Mouse (Mus musculus) adrenal gland, postnatal 14 days (tissue): Measurements from ENCODE around the gene Rpl29. TPM values are rescaled to one million over a fixed set of nuclear protein-coding genes. Genes with fewer than 3 reads are reported as not detected.

Experiments used
- DNase-seq: peaks from one replicate; pipeline ENCODE4 v3.0.0; 2021; ENCODE audit warnings: mixed read lengths
- total RNA-seq: library from RNA; stranded (reverse); gene quantifications from 2 replicates; pipeline ENCODE4 v1.2.3, GENCODE M21; 2021

Rpl29 gene
- total RNA-seq, 1 experiment from 2014 or later = 490 TPM

DNA sequence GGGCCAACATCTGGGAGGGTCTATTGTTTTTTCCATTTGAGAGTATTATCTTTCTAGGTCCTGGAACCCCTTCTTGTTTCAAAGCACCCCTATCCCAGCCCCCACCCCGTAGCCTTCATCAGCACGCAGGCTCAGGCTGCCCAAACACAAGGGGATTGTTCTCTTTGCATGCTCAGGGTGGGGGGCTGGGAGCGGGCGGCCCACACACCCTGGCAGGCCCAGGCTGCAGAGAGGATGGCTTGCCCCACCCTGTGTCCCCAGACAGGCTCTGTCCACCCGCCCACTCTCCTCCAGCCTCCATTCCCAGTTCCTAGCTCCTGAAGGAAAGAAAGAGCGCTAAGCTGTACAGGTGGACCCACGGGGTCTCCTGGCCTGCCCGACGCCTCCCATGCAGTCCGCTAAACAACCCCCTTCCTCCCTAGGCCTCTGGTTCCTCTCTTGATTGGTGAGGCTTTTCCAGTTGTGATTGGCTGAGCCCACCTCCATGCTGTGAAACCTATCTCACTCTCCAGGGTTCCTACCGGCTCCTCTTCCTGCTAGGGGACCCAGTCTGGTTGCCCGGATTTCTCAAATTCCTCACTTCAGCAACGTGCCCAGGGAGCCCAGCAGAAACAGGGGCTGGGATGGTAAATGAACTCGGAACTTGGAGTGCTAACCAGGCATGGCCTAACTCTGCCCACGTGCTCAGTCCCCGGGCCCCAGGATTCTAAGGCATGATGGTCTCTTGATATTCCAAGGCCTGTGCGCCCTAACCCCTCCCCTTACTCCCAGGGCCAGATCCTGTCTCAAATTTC, 25.8 kb downstream of the Rpl29 start:
- no peak for DNase-seq

GRCm38 (mm10) chr9:106456325-106457162, 27.3 kb downstream of the Rpl29 start:
- no peak for DNase-seq

- DNase-seq = no peak
Measured at GRCm38 (mm10) chr9:106457163-106457559, 27.9 kb downstream of the Rpl29 start.

GRCm38 (mm10) chr9:106457920-106458319, 28.7 kb downstream of the Rpl29 start:
- no peak for DNase-seq

DNA sequence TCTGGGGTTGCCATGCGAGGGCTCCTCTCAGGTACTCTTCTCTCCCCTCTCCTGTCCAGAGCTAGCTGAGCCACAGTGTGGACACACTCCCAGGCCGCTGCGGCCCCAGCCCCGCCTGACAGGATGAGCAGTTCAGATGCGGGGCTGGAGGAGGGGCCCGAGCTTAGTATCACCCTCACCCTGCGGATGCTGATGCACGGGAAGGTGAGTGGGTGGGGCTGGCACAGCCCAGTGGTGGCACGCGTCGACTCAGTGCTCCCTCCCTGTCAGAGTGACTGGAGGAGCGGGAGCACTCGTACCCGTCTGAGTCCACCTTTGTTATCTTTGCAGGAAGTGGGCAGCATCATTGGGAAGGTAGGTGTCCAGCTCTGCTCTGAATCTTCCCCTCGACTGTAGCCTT, 30.7 kb downstream of the Rpl29 start:
- no peak for DNase-seq

DNA sequence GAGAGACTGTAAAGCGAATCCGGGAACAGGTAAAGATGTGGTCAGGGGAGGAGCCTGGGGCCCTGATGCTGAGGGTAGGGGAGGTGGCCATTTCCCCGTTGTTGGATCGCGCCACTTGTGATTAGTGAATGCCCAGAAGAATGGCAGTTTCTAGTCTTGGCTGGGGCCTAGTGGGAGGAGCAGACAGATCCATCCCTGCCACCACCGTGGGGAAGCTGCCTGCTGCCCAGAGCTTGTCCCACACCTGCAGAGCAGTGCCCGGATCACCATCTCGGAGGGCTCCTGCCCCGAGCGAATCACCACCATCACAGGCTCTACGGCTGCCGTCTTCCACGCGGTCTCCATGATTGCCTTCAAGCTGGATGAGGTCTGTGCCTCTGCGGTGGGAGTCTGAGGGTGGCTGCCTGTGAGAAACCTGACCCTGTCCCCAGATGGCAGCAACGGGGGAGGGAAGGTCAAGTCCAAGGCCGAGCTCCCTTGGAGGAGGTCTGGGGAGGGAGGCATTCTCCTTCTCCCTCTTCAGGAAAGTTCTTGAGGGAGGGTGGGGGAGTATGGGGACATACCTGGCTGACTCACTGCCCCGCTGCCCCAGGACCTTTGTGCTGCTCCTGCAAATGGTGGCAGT, 31.3 kb downstream of the Rpl29 start:
- no peak for DNase-seq

GRCm38 (mm10) chr9:106461026-106461415, 31.8 kb downstream of the Rpl29 start:
- no peak for DNase-seq

DNA sequence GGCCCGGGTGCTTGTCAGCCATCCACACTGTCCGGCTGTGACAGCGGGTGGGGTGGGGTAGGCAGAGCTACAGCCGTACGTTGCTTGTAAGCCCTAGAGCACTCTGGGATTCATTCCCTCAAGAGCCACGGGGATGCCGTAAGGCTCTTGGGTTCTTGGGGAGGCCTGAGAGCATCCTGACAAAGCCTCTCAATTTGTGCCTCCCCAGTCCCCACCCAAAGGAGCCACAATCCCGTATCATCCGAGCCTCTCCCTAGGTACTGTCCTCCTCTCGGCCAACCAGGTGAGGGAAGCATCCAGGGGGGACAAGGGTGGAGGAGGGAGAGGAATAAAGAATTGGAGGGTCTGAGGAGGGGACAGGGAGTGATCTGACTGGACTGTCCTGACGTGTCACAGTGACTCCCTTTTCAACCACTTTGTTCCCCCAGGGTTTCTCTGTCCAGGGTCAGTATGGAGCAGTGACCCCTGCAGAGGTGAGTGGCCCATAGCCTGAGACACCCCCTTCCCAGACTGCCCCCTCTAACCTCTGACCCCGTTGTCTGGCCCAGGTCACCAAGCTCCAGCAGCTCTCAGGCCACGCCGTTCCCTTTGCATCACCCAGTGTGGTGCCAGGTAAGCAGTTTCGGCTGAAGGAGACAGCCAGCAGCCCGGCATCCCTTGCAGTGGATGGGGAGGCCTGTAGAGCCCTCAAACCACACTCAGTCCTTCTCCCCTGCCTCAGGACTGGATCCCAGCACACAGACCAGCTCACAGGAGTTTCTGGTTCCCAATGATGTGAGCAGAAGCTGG, 32.6 kb downstream of the Rpl29 start:
- DNase-seq = no peak

DNA sequence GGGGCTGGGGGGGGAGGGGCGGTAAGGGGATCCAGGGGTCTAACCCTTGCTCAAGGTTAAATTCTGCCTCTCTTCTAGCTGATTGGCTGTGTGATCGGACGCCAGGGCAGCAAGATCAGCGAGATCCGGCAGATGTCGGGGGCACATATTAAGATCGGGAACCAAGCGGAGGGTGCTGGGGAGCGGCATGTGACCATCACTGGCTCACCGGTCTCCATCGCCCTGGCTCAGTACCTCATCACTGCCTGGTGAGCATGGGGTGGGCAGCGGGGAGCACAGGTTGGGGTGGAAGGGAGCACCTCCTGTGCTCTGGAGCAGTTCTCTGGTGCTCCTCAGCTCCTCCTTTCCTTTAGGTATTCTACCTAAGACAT, 33.2 kb downstream of the Rpl29 start:
- no peak for DNase-seq

- DNase-seq = no peak
Measured at GRCm38 (mm10) chr9:106463122-106464063, 34.1 kb downstream of the Rpl29 start.

DNA sequence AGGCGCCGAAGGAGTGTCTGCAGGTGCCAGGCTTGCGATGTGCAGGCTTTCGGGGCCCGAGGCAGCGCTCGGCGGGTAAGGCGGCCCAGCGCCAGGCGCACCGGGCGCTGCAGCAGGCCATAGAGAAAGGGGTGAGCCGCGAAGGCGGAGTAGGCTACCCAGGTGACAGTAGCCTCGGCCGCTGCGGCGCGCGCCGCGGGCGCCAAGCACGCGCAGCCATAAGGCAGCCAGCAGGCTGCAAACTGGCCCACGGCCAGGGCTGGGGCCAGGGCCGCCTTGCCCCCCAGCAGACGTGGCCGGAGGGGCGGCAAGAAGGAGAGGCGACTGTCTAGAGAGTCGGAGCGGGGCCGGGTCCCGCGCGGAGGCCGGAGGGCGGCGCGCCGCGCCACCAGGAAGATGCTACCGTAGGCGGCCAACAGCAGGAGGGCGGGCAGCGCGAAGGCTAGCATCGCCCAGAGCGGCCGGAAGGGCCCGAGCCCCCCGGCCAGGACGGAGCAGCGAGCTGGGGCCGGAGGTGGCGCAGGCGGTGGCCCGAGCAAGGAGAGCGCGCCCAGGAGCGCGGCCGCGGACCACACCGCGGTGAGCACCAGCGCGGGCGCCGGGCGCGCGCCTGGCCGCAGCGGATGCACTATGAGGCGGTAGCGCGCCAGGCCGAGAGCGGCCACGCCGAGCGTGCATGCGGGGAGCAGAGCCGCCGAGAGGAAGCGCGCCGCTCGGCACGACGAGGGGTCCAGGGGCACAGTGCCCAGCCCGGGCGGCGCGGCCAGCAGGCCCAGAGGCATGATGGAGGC, 35.7 kb downstream of the Rpl29 start:
- DNase-seq = peak; percentile 78

- DNase-seq = peak; percentile 45
Measured at GRCm38 (mm10) chr9:106465571-106466200, 36.4 kb downstream of the Rpl29 start, which contains the start of gene Gpr62. Gene Gpr62, minus strand, starts transcription at chr9:106465938.

DNA sequence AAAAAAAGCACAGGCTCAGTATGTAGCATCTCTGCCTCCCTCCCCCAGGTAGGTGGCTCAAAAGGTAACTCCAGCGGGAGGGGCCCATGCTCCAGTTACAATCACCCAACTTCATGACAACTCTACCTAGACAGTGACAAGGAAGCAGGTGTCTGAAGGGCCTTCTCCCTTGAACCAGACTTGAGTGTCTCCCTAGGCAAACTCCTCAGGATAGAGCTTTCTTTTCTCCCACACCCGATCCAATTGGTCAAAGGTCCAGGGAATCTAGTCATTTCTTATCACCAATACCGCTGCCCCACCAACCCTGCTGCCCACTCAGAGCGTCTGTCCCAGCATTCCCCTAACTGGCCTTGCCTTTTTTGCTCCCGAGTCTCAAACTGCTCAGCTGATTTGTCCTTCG, 37.5 kb downstream of the Rpl29 start:
- DNase-seq = no peak

DNA sequence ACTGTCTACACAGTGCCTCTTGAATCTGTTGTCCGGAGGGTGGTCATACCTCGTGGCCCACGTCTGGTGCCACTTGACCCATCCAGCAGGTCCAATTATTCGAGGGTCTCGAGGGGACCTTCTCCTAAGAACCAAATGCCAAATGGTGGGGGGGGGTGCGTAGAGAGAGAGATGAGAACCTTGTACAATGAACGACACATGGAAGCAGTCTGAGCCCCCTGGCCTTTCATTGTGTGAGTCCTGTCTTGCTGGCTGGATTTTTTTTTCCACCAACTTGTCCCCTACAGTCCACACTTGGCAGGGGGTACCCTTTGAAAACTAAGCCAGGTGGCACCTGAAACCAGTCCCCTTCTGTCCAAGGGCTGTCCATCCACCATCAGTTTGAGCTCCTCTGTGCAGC, 38.5 kb downstream of the Rpl29 start:
- DNase-seq = no peak

DNA sequence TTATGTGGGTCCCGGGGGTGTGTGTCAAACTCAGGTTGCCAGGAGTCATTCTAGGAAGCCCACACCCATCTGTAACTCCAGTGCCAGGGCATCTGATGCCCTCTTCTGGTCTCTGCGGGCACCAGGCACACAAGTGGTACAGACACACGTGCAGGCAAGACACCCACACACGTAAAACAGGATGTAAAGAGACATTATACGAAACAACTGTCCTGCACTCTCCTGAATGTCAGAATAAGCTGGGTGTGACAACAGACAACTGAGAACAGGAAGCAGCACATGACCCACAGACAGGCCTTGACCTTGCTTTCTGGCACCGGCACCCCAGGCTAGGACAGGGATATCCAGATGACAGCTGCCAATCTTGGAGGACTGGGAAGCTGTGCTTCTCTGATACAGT, 40.1 kb downstream of the Rpl29 start:
- no peak for DNase-seq

DNA sequence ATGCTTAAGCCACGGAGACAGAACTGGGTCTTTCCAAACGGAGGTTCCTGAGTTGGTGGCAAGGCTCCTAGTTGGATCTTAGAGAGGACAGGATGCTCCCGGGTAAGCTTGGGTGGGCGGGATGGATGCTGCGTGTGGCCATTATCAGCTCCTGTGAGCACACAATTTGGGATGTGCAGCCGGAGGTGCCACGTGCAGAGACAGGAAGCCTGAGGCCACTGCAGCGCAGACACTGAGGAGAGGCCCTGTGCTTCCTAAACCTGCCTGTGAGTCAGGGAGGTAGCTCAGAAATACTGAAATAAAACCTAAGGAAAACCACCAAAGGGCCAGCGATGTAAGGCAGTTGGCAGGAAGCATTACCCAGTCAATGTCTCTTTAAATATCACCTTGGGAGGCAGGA, 40.5 kb downstream of the Rpl29 start:
- DNase-seq = peak; percentile 3

DNA sequence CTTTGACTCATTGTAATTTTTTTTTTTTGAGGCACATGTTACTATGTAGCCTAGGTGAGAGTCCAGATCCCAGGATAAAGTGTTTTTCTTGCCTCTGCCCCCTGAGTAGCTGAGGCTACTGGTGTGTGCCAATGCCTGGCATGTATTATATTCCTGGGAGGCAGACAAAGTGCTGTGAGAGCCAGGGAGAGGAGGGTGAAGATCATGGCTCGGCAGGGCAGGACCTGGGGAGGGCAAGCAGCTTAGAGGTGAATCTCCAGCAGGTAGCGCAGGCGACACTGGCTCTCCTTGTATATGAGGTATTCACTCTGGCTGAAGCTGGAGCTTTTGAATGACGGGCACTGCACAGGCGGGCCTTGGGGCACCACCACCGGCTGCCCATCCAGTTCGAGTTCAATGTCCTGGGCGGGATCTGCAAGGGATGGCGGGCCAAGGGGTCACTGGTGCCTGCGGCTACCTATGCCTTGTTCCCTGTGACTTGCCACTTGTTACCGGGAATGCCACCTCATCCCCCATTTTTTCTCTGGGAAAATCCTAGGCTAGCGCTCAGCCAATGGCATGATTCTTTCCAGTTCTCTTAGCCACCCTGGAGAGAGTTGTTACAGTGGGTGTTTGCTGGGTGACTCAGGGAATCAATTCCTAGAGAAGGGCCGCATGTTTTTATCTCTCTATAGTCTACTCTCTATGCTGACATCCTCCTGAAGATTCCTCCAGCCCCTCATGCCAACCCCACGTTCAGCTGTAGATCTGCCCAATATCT, 41.9 kb downstream of the Rpl29 start:
- peak; percentile 12 for DNase-seq

DNA sequence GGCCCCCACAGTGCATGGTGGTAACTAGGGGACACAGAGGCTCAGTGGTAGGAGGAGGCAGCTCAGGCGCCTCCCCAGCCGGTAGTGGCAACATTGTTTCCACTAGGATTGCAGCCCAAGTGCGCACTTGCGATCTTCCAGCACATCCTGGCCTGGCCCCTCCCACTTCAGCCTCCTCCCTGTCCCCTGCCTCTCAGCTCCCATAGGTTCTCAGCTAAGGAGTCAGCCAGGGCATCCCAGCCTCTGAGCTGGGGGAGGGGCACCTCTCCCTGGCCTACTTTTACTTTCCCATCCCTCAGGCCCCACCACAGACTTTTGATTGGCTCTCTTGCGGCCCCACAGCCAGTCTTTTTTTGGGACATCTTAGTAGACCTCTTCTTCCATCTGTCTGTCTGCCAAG, 42.6 kb downstream of the Rpl29 start:
- peak; percentile 78 for DNase-seq

- DNase-seq = peak; percentile 12
Measured at GRCm38 (mm10) chr9:106472321-106472720, 43.1 kb downstream of the Rpl29 start.
